8 mouse cellular contexts compared by ENCODE assay signal in the genomic region with DNA sequence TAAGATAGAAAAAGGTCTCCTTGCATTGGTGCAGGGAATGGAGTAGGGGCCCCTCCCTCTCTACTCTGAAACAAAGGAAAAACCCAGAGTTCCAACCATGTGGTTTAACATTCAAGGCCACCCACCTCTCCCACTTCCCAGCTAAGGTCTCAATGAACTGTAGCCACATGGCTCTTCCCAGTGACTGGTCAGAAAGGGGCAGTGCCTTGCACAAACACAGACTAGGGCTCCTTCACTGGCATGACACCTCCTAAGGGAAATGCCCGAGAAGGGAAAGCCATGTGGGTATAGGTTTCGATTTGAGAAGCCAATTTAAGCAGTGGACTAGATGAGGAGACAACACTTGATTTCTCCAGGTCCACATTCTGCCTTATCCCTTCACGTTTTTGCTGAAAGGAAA. TPM values are rescaled to one million over a fixed set of nuclear protein-coding genes. Genes with fewer than 3 reads are reported as not detected.
DNase-seq lines count a peak whose midpoint lies in the region; ATAC-seq and TF ChIP-seq lines count a peak whose summit lies in the region.

No protein-coding gene starts in this region.

- TF ChIP-seq CTCF in cerebellum, adult 2 months (IDR thresholded peaks at IDR 0.05; ENCODE audit: borderline replicate concordance, insufficient read depth, low read depth, low read length) = no peak
- TF ChIP-seq CTCF in kidney, adult 2 months (conservative IDR thresholded peaks at IDR 0.05; ENCODE audit: insufficient read depth, insufficient read length, low read depth, low read length) = no peak

- WGBS in cerebellum, adult 2 months = 5% methylated on average over 3 of the region's 3 CpGs
- 35% methylated on average over 3 of the region's 3 CpGs for WGBS in limb, embryonic 13.5 days
- WGBS in stomach, embryonic 16.5 days = 48% methylated on average over 3 of the region's 3 CpGs
- 53% methylated on average over 3 of the region's 3 CpGs for WGBS in kidney, adult 2 months

- H3K27me3 ChIP-seq in cerebellum, adult 2 months (ENCODE audit: control insufficient read depth, insufficient read depth, low read length) = no peaks in the 10 kb centered on the region
- no peaks in the 10 kb centered on the region for H3K27me3 ChIP-seq in megakaryocyte, embryonic 14.5 days (replicated peaks)
- no peaks in the 10 kb centered on the region for H3K27me3 ChIP-seq in limb, embryonic 13.5 days
- no peaks in the 10 kb centered on the region for H3K27me3 ChIP-seq in stomach, embryonic 16.5 days (ENCODE audit: control insufficient read depth, insufficient read depth, low read length)
- H3K27me3 ChIP-seq in kidney, adult 2 months (replicated peaks; ENCODE audit: control insufficient read depth, insufficient read depth, low read length) = no peaks in the 10 kb centered on the region

- H3K4me2 ChIP-seq in limb, embryonic 13.5 days (replicated peaks) = peak overlapping the region; percentile 94
- peak overlapping the region; percentile 95 for H3K4me2 ChIP-seq in stomach, embryonic 16.5 days (ENCODE audit: low read depth, low read length)

- H3K36me3 ChIP-seq in megakaryocyte, embryonic 14.5 days (replicated peaks; ENCODE audit: low read length) = peaks cover 45% of the 10 kb centered on the region
- no peaks in the 10 kb centered on the region for H3K36me3 ChIP-seq in limb, embryonic 13.5 days
- no peaks in the 10 kb centered on the region for H3K36me3 ChIP-seq in stomach, embryonic 16.5 days (ENCODE audit: control insufficient read depth, insufficient read depth, low read length)
- H3K36me3 ChIP-seq in kidney, adult 2 months (ENCODE audit: control insufficient read depth, insufficient read depth, low read length) = no peaks in the 10 kb centered on the region

- peak overlapping the region; percentile 51; the same call in 1 of the 2 replicates for H3K27ac ChIP-seq in cerebellum, adult 2 months (ENCODE audit: insufficient read depth, low read length)
- no peak overlapping the region for H3K27ac ChIP-seq in limb, embryonic 13.5 days
- no peak overlapping the region for H3K27ac ChIP-seq in stomach, embryonic 16.5 days (ENCODE audit: low read length)
- H3K27ac ChIP-seq in kidney, adult 2 months (ENCODE audit: insufficient read depth, low read depth, low read length) = no peak overlapping the region

- peak overlapping the region; percentile 74 for H3K4me3 ChIP-seq in cerebellum, adult 2 months (replicated peaks; ENCODE audit: insufficient read depth, low read depth, low read length)
- peak overlapping the region; percentile 100 for H3K4me3 ChIP-seq in megakaryocyte, embryonic 14.5 days (replicated peaks)
- H3K4me3 ChIP-seq in limb, embryonic 13.5 days = peak overlapping the region; percentile 84
- H3K4me3 ChIP-seq in stomach, embryonic 16.5 days (replicated peaks; ENCODE audit: low read length) = peak overlapping the region; percentile 24
- H3K4me3 ChIP-seq in kidney, adult 2 months (ENCODE audit: insufficient read depth, low read depth, low read length) = no peak overlapping the region

- no peaks in the 10 kb centered on the region for H3K9me3 ChIP-seq in megakaryocyte, embryonic 14.5 days
- H3K9me3 ChIP-seq in limb, embryonic 13.5 days = no peaks in the 10 kb centered on the region
- H3K9me3 ChIP-seq in stomach, embryonic 16.5 days (replicated peaks; ENCODE audit: control insufficient read depth, low read length) = no peaks in the 10 kb centered on the region

- H3K4me1 ChIP-seq in cerebellum, adult 2 months (ENCODE audit: control insufficient read depth, insufficient read depth, low read length) = no peaks in the 10 kb centered on the region; the same call in 1 of the 2 replicates
- H3K4me1 ChIP-seq in megakaryocyte, embryonic 14.5 days = peaks cover 64% of the 10 kb centered on the region
- H3K4me1 ChIP-seq in limb, embryonic 13.5 days = peaks cover 56% of the 10 kb centered on the region
- peaks cover 32% of the 10 kb centered on the region for H3K4me1 ChIP-seq in stomach, embryonic 16.5 days (ENCODE audit: control insufficient read depth, insufficient read depth, low read length)
- H3K4me1 ChIP-seq in kidney, adult 2 months (ENCODE audit: control insufficient read depth, insufficient read depth, low read length) = peaks cover 19% of the 10 kb centered on the region

- DNase-seq in cerebellum, adult 2 months = peak in 1 of 2 experiments; percentile 42
- no peak for DNase-seq in cerebellum, postnatal 4 days (ENCODE audit: low spot score in 2 of 2)
- no peak for DNase-seq in kidney, adult 2 months
- no peak for DNase-seq in thymus, postnatal 36 days

- H3K9ac ChIP-seq in limb, embryonic 13.5 days = 0 out of 2 replicates have a peak overlapping the region, but pooled peaks have one; percentile 9
- H3K9ac ChIP-seq in stomach, embryonic 16.5 days (ENCODE audit: low read length) = peak overlapping the region; percentile 33; the same call in 1 of the 2 replicates

- no peak for ATAC-seq in megakaryocyte, adult 5-6 weeks (ENCODE audit: poor library complexity, severe bottlenecking)
- ATAC-seq in limb, embryonic 13.5 days (ENCODE audit: low FRiP score, low read depth) = no peak
- ATAC-seq in stomach, embryonic 16.5 days (ENCODE audit: insufficient read depth, low FRiP score) = no peak

- peak; percentile 18; the same call in 1 of the 2 replicates for TF ChIP-seq POLR2A in cerebellum, adult 2 months (IDR thresholded peaks at IDR 0.05; ENCODE audit: borderline replicate concordance, insufficient read depth, low read length)
- TF ChIP-seq POLR2A in kidney, adult 2 months (IDR thresholded peaks at IDR 0.05; ENCODE audit: low read depth, low read length) = no peak

RNA-seq across cellular contexts. Expression of a gene that starts 3.4 kb away (rescaled TPM):
- polyA plus RNA-seq in cerebellum, adult 2 months (2012; rRNA removed) = 83.1 and 94.6 TPM in 2 replicates
- 6.7 and 12.2 TPM in 2 replicates for polyA plus RNA-seq in megakaryocyte, embryonic 14.5 days (2012; ENCODE audit: insufficient read depth, low replicate concordance)
- 57.5 and 67.8 TPM in 2 replicates for total RNA-seq in megakaryocyte, adult 5-6 weeks (2015)
- 25.7 and 43.9 TPM in 2 replicates for total RNA-seq in megakaryocyte, adult 5-6 weeks (2017)
- 16.6 and 16.9 TPM in 2 replicates for polyA plus RNA-seq in limb, embryonic 13.5 days (2015; fragmentation: Nextera tagmentation; extraction: Ambion mirVana)
- 12.2 and 14.2 TPM in 2 replicates for polyA plus RNA-seq in stomach, embryonic 16.5 days (2015; fragmentation: Nextera tagmentation; extraction: Ambion mirVana)
- polyA plus RNA-seq in kidney, adult 2 months (2012; rRNA removed) = 11.3 and 13.0 TPM in 2 replicates

RNA-seq across cellular contexts. Expression of a gene that starts 3.9 kb away (rescaled TPM):
- polyA plus RNA-seq in cerebellum, adult 2 months (2012; rRNA removed) = 1.9 TPM in 2 replicates
- polyA plus RNA-seq in megakaryocyte, embryonic 14.5 days (2012; ENCODE audit: insufficient read depth, low replicate concordance) = 3.6 TPM in 1 of 2 replicates, not detected in the other
- 6.6 and 7.0 TPM in 2 replicates for total RNA-seq in megakaryocyte, adult 5-6 weeks (2015)
- 2.8 and 5.2 TPM in 2 replicates for total RNA-seq in megakaryocyte, adult 5-6 weeks (2017)
- 2.5 and 2.8 TPM in 2 replicates for polyA plus RNA-seq in limb, embryonic 13.5 days (2015; fragmentation: Nextera tagmentation; extraction: Ambion mirVana)
- 1.7 TPM in 2 replicates for polyA plus RNA-seq in stomach, embryonic 16.5 days (2015; fragmentation: Nextera tagmentation; extraction: Ambion mirVana)
- 0.05 and 0.08 TPM in 2 replicates for polyA plus RNA-seq in kidney, adult 2 months (2012; rRNA removed)
